In genomic region chr10:80792175-80793032, GRCm38 (mm10) we compare ENCODE assay signal across 10 mouse cellular contexts. TPM values are rescaled to one million over a fixed set of nuclear protein-coding genes. Genes with fewer than 3 reads are reported as not detected.
DNase-seq lines count a peak whose midpoint lies in the region; ATAC-seq and TF ChIP-seq lines count a peak whose summit lies in the region.
"Had no signal": no experiment of that assay in that cellular context is flagged by ENCODE, and none has a peak within 500 bp of the region (broad histone marks: within the 10 kb centered on the region; RNA-seq: fewer than 3 reads in every experiment).

No protein-coding gene starts in this region.

- peak overlapping the region; percentile 77 for H3K27ac ChIP-seq in heart, embryonic 15.5 days
- H3K27ac ChIP-seq in heart, adult 2 months, result no peak overlapping the region; the same call in 1 of the 2 replicates
- H3K27ac ChIP-seq in embryonic facial prominence, embryonic 10.5 days (replicated peaks), result no peak overlapping the region

- no peaks in the 10 kb centered on the region for H3K27me3 ChIP-seq in heart, embryonic 15.5 days
- H3K27me3 ChIP-seq in heart, adult 2 months (ENCODE audit: control insufficient read depth, insufficient read depth, low read length), result no peaks in the 10 kb centered on the region
- H3K27me3 ChIP-seq in embryonic facial prominence, embryonic 10.5 days (replicated peaks; ENCODE audit: low read depth, poor library complexity, severe bottlenecking), result no peaks in the 10 kb centered on the region
- H3K27me3 ChIP-seq: Patski had no signal

- H3K4me2 ChIP-seq in heart, embryonic 15.5 days, result 0 out of 2 replicates have a peak overlapping the region, but pooled peaks have one; percentile 1

- no peak for DNase-seq in heart, adult 2 months
- DNase-seq in retina, postnatal 1 day, result peak; percentile 7
- DNase-seq in retina, embryonic 14.5 days (ENCODE audit: low spot score), result no peak
- DNase-seq in embryonic facial prominence, embryonic 10.5 days (ENCODE audit: low spot score), result no peak
- peak; percentile 74 for DNase-seq in thymus, postnatal 4 days
- DNase-seq in right cerebral cortex, postnatal 25 days, result no peak
- no peak for DNase-seq in right cerebral cortex, postnatal 10 days (ENCODE audit: low spot score in 2 of 2)

- no peaks in the 10 kb centered on the region for H3K9me3 ChIP-seq in heart, embryonic 15.5 days (replicated peaks)
- no peaks in the 10 kb centered on the region for H3K9me3 ChIP-seq in embryonic facial prominence, embryonic 10.5 days

- TF ChIP-seq CTCF in heart, adult 2 months (IDR thresholded peaks at IDR 0.05), result no peak

- no peak for TF ChIP-seq POLR2A in heart, adult 2 months (IDR thresholded peaks at IDR 0.05; ENCODE audit: insufficient read depth, low read depth, low read length)

- intact Hi-C loops in heart, adult 2 months (cut with DNase I), result no loop called here

- no peak overlapping the region for H3K4me3 ChIP-seq in heart, embryonic 15.5 days
- no peak overlapping the region for H3K4me3 ChIP-seq in heart, adult 2 months
- H3K4me3 ChIP-seq in embryonic facial prominence, embryonic 10.5 days, result peak overlapping the region; percentile 8; the same call in 1 of the 2 replicates

- H3K4me1 ChIP-seq in heart, embryonic 15.5 days (replicated peaks), result peaks cover 48% of the 10 kb centered on the region
- H3K4me1 ChIP-seq in heart, adult 2 months (ENCODE audit: control insufficient read depth, insufficient read depth, low read length), result peaks cover 7% of the 10 kb centered on the region
- H3K4me1 ChIP-seq in embryonic facial prominence, embryonic 10.5 days, result peaks cover 22% of the 10 kb centered on the region

- H3K36me3 ChIP-seq in heart, embryonic 15.5 days, result peaks cover 75% of the 10 kb centered on the region
- no peaks in the 10 kb centered on the region for H3K36me3 ChIP-seq in heart, adult 2 months (ENCODE audit: control insufficient read depth, insufficient read depth, low read length)
- H3K36me3 ChIP-seq in embryonic facial prominence, embryonic 10.5 days (replicated peaks), result peaks cover 94% of the 10 kb centered on the region

- peak overlapping the region; percentile 16; the same call in 1 of the 2 replicates for H3K9ac ChIP-seq in heart, embryonic 15.5 days
- no peak overlapping the region for H3K9ac ChIP-seq in heart, adult 2 months (ENCODE audit: low read depth, low read length)

- WGBS in heart, embryonic 15.5 days, result 70% methylated on average over 41 of the region's 41 CpGs
- WGBS in heart, adult 2 months, result 70% methylated on average over 41 of the region's 41 CpGs
- WGBS in embryonic facial prominence, embryonic 10.5 days, result 74% methylated on average over 41 of the region's 41 CpGs

- ATAC-seq in heart, embryonic 15.5 days (replicated peaks; ENCODE audit: insufficient number of reproducible peaks, insufficient read depth, low FRiP score, low read depth), result no peak
- ATAC-seq: Patski had no signal

- no peaks in the 10 kb centered on the region for H3K79me2 ChIP-seq in heart, adult 2 months (replicated peaks; ENCODE audit: control insufficient read depth, insufficient read depth, low read length)

- TF ChIP-seq EP300 in heart, adult 2 months (IDR thresholded peaks at IDR 0.05; ENCODE audit: insufficient read depth, low read depth, low read length), result no peak

RNA-seq across cellular contexts. Expression of gene Sf3a2, which starts 5.6 kb away (rescaled TPM):
- polyA plus RNA-seq in heart, embryonic 15.5 days (2015; fragmentation: Nextera tagmentation; extraction: Ambion mirVana), result 38.3 and 48.3 TPM in 2 replicates
- 10 to 100 TPM; 27.3 to 30.4 TPM for total RNA-seq in heart, adult 2 months (2021)
- 18.4 and 19.7 TPM in 2 replicates for polyA plus RNA-seq in heart, adult 2 months (2012; rRNA removed)
- polyA plus RNA-seq in embryonic facial prominence, embryonic 10.5 days (2016; fragmentation: Nextera tagmentation; extraction: Ambion mirVana), result 114 and 127 TPM in 2 replicates

RNA-seq across cellular contexts. Expression of gene Plekhj1, which starts 6.0 kb away (rescaled TPM):
- 65.2 and 83.1 TPM in 2 replicates for polyA plus RNA-seq in heart, embryonic 15.5 days (2015; fragmentation: Nextera tagmentation; extraction: Ambion mirVana)
- 10 to 100 TPM; 29.7 to 33.0 TPM for total RNA-seq in heart, adult 2 months (2021)
- 28.9 and 33.2 TPM in 2 replicates for polyA plus RNA-seq in heart, adult 2 months (2012; rRNA removed)
- polyA plus RNA-seq in embryonic facial prominence, embryonic 10.5 days (2016; fragmentation: Nextera tagmentation; extraction: Ambion mirVana), result 181 and 184 TPM in 2 replicates

RNA-seq across cellular contexts. Expression of gene Amh, which starts 12.6 kb away (rescaled TPM):
- 0.16 and 0.19 TPM in 2 replicates for polyA plus RNA-seq in heart, embryonic 15.5 days (2015; fragmentation: Nextera tagmentation; extraction: Ambion mirVana)
- under 1 TPM; 0.18 TPM for total RNA-seq in heart, adult 2 months (2021)
- 0.15 and 0.25 TPM in 2 replicates for polyA plus RNA-seq in heart, adult 2 months (2012; rRNA removed)
- polyA plus RNA-seq in embryonic facial prominence, embryonic 10.5 days (2016; fragmentation: Nextera tagmentation; extraction: Ambion mirVana), result 0.11 and 0.17 TPM in 2 replicates

RNA-seq across cellular contexts. Expression of gene Jsrp1, which starts 20.9 kb away (rescaled TPM):
- polyA plus RNA-seq in heart, embryonic 15.5 days (2015; fragmentation: Nextera tagmentation; extraction: Ambion mirVana), result 4.0 and 5.1 TPM in 2 replicates
- 1 to 10 TPM in 1 of 2 experiments, under 1 TPM in 1; 0.25 to 1.1 TPM for total RNA-seq in heart, adult 2 months (2021)
- 0.21 and 0.56 TPM in 2 replicates for polyA plus RNA-seq in heart, adult 2 months (2012; rRNA removed)
- polyA plus RNA-seq in embryonic facial prominence, embryonic 10.5 days (2016; fragmentation: Nextera tagmentation; extraction: Ambion mirVana), result 0.26 and 0.52 TPM in 2 replicates
- total RNA-seq: neutrophil, adult 5-6 weeks had no signal
- polyA plus RNA-seq: Patski had no signal

RNA-seq across cellular contexts. Expression of gene Oaz1, which starts 34.1 kb away (rescaled TPM):
- 1,772 and 2,077 TPM in 2 replicates for polyA plus RNA-seq in heart, embryonic 15.5 days (2015; fragmentation: Nextera tagmentation; extraction: Ambion mirVana)
- 100 to 1,000 TPM; 850 to 914 TPM for total RNA-seq in heart, adult 2 months (2021)
- polyA plus RNA-seq in heart, adult 2 months (2012; rRNA removed), result 1,001 and 1,201 TPM in 2 replicates
- polyA plus RNA-seq in embryonic facial prominence, embryonic 10.5 days (2016; fragmentation: Nextera tagmentation; extraction: Ambion mirVana), result 2,205 and 2,316 TPM in 2 replicates

Comparison
In these comparisons a context has a peak if more than half of its experiments do, and no peak if none do; other contexts are left out.
1. DNase-seq: peak in retina, postnatal 1 day (single experiment) and thymus, postnatal 4 days (single experiment); none in heart, adult 2 months (0 of 2), retina, embryonic 14.5 days (single experiment), embryonic facial prominence, embryonic 10.5 days (single experiment), right cerebral cortex, postnatal 25 days (single experiment) and right cerebral cortex, postnatal 10 days (0 of 2).